Mouse (Mus musculus): ENCODE data around the gene Ap3d1. TPM values are rescaled to one million over a fixed set of nuclear protein-coding genes. Genes with fewer than 3 reads are reported as not detected.

The Ap3d1 gene
- polyA plus RNA-seq, 1 experiment from 2014 or later, result 126 TPM

DNA sequence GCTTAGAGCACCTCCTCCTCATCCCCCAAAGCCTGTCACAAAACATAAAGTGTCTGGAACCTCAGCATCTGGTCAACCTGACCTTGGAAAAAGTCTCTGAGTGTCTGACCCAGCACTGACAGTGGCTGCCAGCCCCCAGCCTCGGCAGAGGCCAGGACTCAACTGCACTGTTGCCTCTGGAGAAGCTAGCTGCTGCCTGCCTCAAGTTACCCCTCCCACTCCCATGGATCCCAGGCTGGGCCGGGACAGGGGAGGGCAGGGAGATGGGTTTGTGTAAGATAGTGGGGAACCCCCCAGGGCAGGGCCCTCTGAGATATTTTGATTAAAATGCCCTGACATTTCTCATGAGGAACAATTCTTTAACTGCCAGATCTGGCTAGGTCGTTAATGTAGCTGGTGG lies 37.0 kb downstream of the Ap3d1 start:
- 71% methylated on average over 3 of the region's 3 CpGs for WGBS (ENCODE audit: missing documents)
- Histone ChIP-seq H3K4me3 (ENCODE audit: inconsistent target) (no peak overlapping the region), H3K27ac (no peak overlapping the region), H3K36me3 (ENCODE audit: inconsistent target) (peaks cover 32% of the 10 kb centered on the region), H3K79me2 (ENCODE audit: inconsistent target) (peaks cover 15% of the 10 kb centered on the region)

DNA sequence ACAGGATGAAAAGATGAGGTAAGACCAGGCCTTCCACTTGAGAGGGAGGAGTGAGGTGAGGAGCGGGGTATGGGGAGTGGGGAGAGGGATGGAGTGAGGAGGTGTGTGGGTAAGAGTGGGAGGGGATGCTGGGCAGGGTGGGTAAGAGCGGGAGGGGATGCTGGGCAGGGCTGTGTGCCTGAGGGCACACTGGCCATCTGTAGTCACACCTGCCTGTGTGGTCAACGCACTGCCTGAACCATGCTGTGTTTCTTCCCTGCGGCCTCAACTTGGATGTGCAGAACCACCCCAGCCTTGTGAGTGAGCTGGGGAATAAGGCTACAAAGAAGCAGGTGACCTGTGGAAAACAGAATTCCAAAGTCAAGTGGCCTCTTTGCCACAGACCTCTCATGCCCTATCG lies 37.6 kb downstream of the Ap3d1 start:
- 95% methylated on average over 5 of the region's 5 CpGs for WGBS (ENCODE audit: missing documents)
- Histone ChIP-seq H3K79me2 (ENCODE audit: inconsistent target) (peaks cover 21% of the 10 kb centered on the region), H3K36me3 (ENCODE audit: inconsistent target) (peaks cover 26% of the 10 kb centered on the region), H3K27ac (no peak overlapping the region), H3K4me3 (ENCODE audit: inconsistent target) (no peak overlapping the region)

DNA sequence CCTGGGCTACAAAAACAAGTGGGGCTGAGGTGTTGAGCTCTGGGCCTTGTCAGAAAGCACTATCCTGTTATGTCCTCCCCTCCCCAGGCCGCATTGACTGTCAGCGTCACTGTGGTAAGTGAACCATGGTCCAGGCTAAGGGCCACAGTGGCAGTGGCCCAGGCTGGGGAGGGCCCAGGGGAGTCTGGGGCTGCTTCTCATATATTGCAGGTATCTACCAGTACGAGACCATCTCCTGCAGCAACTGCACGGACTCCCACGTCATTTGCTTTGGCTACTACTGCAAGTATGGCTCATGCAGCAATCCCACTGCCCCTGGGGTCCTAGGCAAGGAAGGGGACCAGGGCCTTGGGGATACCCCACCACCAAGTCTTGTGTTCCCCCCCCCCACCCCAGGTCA lies 38.4 kb downstream of the Ap3d1 start:
- 99% methylated on average over 5 of the region's 5 CpGs for WGBS (ENCODE audit: missing documents)
- peaks cover 18% of the 10 kb centered on the region for H3K36me3 ChIP-seq (ENCODE audit: inconsistent target)
- no peak overlapping the region for H3K27ac ChIP-seq
- no peak overlapping the region for H3K4me3 ChIP-seq (ENCODE audit: inconsistent target)
- H3K79me2 ChIP-seq (ENCODE audit: inconsistent target), result peaks cover 29% of the 10 kb centered on the region

DNA sequence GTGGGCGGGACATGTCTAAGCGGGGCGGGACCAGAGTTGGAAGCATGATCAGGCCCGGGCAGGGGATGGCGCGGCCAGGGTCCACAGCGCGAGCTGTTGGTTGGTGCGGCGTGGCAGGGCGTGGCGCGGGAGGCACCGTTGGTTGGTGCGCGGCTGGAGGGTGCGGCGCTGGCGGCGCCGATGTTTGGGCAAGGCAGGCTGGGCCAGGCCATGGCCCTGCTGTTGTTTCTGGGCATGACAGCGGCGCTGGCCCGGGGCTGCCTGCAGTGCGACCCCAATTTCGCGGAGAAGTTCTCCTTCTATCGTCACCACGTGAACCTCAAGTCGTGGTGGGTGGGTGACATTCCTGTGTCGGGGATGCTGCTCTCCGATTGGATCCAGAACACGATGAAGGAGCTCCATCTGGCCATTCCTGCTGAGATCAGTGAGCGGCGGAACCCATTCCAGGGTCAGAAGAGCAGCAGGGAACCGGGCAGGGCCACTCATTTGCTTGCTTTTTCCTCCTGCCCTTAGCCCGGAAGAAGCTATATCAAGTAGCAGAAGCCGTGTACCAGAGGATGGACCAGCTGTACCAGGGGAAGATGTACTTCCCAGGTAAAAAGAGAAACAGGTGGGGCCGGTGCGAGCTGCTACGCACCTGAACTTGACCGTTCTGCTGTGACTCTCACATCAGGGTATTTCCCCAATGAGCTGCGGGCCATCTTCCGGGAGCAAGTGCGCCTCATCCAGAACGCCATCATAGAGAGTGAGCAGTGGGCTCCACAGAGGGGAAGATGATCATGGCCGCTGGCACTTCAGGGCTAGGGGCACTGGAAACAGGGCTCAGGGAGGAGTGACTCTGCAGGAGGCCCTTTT lies 39.3 kb downstream of the Ap3d1 start:
- 2% methylated on average over 47 of the region's 47 CpGs for WGBS (ENCODE audit: missing documents)
- peak overlapping the region; percentile 65 for H3K27ac ChIP-seq
- H3K36me3 ChIP-seq (ENCODE audit: inconsistent target), result peaks cover 9% of the 10 kb centered on the region

DNA sequence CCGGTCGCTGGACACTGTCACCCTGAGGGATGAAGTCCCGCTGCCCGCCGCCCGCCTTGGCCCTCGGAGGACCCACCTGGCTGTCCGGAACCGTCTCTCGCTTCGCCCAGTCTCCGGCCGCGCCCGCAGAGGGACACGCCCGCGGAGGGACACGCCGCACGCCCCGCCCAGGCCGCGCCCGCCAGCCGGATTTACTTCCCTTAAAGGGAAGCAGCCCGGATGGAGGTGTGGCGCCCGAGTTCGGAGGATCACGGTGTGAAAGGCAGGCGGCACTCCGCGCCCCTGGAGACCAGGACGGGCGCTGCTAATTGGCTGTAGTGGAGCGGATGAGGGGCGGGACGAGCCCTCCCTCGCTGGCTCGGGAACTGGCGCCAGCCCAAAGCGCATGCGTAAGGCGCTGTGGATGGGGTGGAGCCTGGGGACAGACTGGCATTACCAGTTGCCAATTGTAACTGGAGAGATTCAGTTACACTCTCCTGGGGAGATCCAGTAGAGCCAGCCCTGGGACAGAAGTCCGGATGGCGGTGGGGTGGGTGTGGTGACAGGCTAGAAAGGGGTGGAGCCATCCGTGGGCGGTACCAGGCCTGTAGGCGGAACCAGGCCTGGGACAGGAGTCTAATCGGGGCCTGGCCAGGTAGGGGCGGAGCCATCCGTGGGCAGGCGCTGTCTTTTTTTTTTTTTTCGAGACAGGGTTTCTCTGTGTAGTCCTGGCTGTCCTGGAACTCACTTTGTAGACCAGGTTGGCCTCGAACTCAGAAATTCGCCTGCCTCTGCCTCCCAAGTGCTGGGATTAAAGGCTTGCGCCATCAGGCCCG lies 40.1 kb downstream of the Ap3d1 start, which contains the start of the genes Mob3a and Izumo4:
Gene Mob3a (minus strand): TSS at position 257 of the 815 bp plus-strand sequence.
Gene Izumo4 (plus strand): TSS at position 464 of the 815 bp plus-strand sequence.
- WGBS (ENCODE audit: missing documents), result 0% methylated on average over 55 of the region's 59 CpGs
- H3K4me3 ChIP-seq (ENCODE audit: inconsistent target), result peak within 1 kb of the TSS; percentile 84
- H3K36me3 ChIP-seq (ENCODE audit: inconsistent target), result peaks cover 1% of the 10 kb centered on the region
- H3K27ac ChIP-seq, result peak within 1 kb of the TSS; percentile 67
- peaks cover 46% of the 10 kb centered on the region for H3K79me2 ChIP-seq (ENCODE audit: inconsistent target)

More for the DNA sequence above, 39.3 kb downstream of the Ap3d1 start:
- Histone ChIP-seq H3K4me3 (ENCODE audit: inconsistent target) (peak overlapping the region; percentile 48), H3K79me2 (ENCODE audit: inconsistent target) (peaks cover 38% of the 10 kb centered on the region)

DNA sequence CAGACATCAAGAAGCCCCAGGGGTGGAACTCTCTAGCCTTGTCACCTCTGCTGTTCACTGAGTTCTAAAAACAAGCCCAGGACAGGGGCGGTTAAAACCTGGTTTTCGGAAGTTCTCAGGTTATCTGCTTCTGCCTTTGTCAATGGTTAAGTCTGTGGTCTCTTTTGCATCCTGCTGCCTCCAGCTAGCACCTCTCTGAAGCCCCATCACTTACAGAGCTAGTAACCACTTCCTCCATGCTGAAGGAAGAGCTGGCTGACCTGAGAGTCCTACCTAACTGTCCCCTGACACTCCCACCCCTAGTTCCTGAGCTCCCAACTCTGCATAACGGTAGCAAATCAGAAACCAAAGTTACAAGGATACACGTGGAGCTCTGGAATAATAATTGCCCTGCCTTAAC lies 41.3 kb downstream of the Ap3d1 start:
- H3K79me2 ChIP-seq (ENCODE audit: inconsistent target), result peaks cover 51% of the 10 kb centered on the region
- H3K4me3 ChIP-seq (ENCODE audit: inconsistent target), result peak overlapping the region; percentile 84
- H3K27ac ChIP-seq, result peak overlapping the region; percentile 67
- WGBS (ENCODE audit: missing documents), result 4% methylated on average over 4 of the region's 4 CpGs
- no peaks in the 10 kb centered on the region for H3K36me3 ChIP-seq (ENCODE audit: inconsistent target)

DNA sequence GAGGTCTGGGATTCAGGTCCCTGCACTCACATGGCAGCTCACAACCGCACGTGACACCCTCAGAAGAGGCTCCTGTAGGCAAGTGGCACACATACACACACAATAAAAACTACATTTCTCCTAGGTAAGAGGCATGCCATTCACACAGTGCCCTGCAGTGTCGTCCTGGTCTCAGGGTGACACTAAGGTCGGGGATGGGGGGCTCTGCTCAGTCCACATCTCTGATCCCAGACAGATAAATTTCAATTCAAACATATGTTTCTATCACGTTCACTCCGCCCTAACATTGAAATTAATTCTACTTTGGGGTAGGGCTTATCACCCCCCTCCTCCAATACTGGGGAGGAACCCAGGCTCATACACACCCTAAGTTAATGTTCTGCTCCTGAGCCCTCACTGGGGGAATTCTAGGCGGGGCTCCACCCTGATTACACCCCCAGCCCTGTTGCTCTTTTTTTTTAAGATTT lies 42.0 kb downstream of the Ap3d1 start:
- 37% methylated on average over 7 of the region's 7 CpGs for WGBS (ENCODE audit: missing documents)
- H3K27ac ChIP-seq, result peak overlapping the region; percentile 67
- peak overlapping the region; percentile 84 for H3K4me3 ChIP-seq (ENCODE audit: inconsistent target)
- H3K79me2 ChIP-seq (ENCODE audit: inconsistent target), result peaks cover 51% of the 10 kb centered on the region
- no peaks in the 10 kb centered on the region for H3K36me3 ChIP-seq (ENCODE audit: inconsistent target)

DNA sequence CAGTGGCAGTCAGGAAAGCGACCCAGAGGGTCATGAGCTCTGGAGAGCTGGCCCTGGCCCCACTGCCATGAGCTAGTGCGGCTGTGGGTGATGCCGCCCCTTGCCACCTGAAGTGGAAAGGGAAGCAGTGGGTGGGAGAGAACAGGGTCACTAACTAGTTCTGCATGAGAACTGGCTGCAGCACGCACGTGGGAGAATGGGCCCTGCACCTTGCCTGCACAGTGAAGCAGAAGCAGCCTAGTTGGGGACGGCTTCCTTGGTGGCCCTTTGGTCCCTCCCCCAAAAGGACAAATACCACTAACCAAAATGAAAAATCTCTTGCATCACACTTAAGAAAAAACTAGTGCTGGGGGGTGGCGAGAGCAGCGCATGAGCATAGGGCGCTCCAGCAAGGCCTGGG lies 43.5 kb downstream of the Ap3d1 start:
- Histone ChIP-seq H3K27ac (no peak overlapping the region), H3K79me2 (ENCODE audit: inconsistent target) (peaks cover 64% of the 10 kb centered on the region), H3K36me3 (ENCODE audit: inconsistent target) (no peaks in the 10 kb centered on the region), H3K4me3 (ENCODE audit: inconsistent target) (no peak overlapping the region)
- 28% methylated on average over 6 of the region's 9 CpGs for WGBS (ENCODE audit: missing documents)

DNA sequence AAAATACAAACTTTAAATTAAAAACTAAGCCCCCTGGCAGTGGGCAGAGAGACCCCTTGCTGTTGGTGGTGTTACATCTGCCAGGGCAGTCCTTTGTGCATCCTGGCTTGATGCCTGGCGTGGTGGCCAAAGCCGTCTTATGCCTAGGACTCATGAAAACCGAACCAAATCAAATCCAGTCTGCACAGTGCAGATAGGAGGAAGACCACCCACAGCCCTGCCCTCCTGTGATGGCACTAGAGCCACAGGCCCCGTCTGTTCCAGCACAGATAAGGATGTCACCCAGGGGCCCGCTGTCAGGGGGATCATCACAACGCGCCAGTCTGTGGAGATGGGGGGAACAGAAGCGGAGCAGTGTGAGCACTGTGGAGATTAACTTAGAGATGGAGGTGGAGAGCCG lies 44.3 kb downstream of the Ap3d1 start:
- peaks cover 71% of the 10 kb centered on the region for H3K79me2 ChIP-seq (ENCODE audit: inconsistent target)
- H3K27ac ChIP-seq, result no peak overlapping the region; the same call in 1 of the 2 replicates
- no peak overlapping the region for H3K4me3 ChIP-seq (ENCODE audit: inconsistent target)
- no peaks in the 10 kb centered on the region for H3K36me3 ChIP-seq (ENCODE audit: inconsistent target)
- 59% methylated on average over 9 of the region's 9 CpGs for WGBS (ENCODE audit: missing documents)

DNA sequence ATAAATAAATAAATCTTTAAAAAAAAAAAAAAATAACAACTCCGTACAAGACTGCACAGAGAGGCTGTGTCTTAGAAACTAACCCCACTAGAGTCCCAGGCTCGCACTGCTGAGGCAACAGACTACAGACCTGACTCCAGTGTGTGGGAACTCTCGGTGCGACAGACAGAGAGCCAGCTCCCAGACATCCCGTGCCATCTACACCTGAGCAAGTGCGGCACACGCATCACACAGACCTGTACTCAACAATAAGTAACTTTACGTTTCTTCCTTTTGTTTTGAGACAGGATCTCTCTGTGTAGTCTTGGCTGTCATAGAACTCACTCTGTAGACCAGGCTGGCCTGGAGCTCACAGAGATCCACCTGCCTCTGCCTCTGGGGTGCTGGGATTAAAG lies 44.7 kb downstream of the Ap3d1 start:
- Histone ChIP-seq H3K27ac (no peak overlapping the region; the same call in 1 of the 2 replicates), H3K36me3 (ENCODE audit: inconsistent target) (no peaks in the 10 kb centered on the region), H3K79me2 (ENCODE audit: inconsistent target) (peaks cover 71% of the 10 kb centered on the region), H3K4me3 (ENCODE audit: inconsistent target) (no peak overlapping the region)
- 88% methylated on average over 8 of the region's 8 CpGs for WGBS (ENCODE audit: missing documents)

DNA sequence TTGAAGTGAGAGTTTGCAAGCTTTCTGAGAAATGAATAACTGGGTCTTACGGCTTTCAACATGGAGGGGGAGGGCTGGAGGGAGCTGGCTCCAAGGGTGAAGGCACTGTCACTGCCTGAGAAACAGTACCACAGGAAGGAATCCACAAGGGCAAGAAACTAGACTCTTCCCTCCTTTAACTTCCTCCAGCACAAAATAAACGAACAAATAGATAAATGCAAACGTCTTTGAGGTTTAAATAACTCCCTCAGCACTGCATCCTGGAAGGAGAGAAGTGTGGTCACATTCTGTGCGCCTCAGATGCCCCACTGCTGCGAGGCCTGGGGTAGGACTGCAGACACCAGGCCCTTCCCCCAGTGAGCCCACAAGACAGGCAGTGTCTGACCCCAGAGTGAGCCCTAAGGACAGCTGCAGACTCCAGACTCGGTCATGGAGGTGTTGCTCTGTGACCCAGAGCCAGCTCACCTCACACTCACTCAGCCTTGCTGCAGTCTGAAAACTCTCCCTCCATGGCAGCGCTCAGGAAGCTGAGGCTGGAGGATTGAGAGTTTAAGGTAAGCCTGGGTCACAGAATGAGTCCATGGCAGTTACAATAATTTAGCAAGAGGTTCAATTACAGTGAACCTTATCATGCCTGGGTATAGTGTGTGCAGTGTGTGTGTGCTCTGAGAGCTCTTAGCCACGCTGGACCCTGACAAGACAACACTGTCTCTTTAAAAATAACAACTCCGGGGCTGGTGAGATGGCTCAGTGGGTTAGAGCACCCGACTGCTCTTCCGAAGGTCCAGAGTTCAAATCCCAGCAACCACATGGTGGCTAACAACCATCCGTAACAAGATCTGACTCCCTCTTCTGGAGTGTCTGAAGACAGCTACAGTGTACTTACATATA lies 45.3 kb downstream of the Ap3d1 start:
- H3K36me3 ChIP-seq (ENCODE audit: inconsistent target), result no peaks in the 10 kb centered on the region
- H3K4me3 ChIP-seq (ENCODE audit: inconsistent target), result no peak overlapping the region
- H3K27ac ChIP-seq, result peak overlapping the region; percentile 98
- WGBS (ENCODE audit: missing documents), result 23% methylated on average over 8 of the region's 12 CpGs
- peaks cover 74% of the 10 kb centered on the region for H3K79me2 ChIP-seq (ENCODE audit: inconsistent target)

DNA sequence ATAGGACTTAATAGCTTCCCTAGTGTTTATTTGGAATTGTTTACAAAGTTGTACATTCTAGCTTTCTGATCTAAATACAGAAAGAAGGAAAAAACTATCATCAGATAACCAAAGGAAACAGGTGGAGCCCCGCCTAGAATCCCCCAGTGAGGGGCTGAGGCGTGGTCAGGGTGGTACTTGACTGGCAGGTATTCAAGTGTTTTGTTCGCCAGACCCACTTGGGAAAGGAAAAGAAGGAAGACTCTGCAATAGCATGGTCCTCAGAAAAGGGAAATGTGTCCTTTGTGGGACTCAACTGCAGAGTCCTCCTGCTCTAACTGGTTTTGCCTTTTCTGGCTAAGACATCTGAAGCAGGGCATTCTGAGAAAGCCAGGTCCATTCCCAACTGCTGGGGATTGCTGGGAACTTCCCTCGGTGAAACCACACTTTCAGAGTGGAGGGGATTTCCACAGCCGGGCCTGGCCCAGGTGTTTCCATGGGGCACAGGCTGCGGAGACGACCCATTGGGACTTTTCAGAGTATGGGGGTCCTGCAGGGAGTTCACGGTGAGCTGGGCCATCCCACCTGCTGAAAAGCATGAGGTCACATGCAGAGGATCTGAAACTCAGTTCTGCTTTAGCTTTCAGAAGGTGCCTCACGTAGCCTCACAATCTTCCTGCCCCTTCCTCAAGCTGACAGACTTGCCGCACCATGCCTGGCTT lies 46.1 kb downstream of the Ap3d1 start:
- Histone ChIP-seq H3K79me2 (ENCODE audit: inconsistent target) (peaks cover 75% of the 10 kb centered on the region), H3K4me3 (ENCODE audit: inconsistent target) (no peak overlapping the region), H3K36me3 (ENCODE audit: inconsistent target) (peaks cover under 1% of the 10 kb centered on the region; the same call in 1 of the 2 replicates), H3K27ac (peak overlapping the region; percentile 98)
- WGBS (ENCODE audit: missing documents), result 6% methylated on average over 10 of the region's 10 CpGs

DNA sequence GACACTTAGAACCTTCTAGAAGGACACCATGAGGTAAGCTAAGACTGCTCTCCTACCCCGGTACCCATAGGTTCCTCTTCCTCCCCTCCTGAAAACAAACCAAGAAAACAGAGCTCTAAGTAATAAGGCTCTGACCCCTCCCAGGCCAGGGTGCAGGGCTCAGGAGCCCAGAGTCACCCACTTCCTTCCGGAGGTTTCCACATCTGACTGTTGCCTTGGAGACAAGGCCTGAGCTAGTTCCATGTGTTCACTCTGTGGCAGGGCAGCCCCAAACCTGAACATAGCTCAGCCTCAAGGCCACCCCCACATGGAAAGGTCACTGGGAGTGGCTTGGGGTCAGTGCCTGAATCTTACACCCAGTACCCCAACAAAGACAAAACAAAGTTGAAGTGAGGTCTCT lies 46.9 kb downstream of the Ap3d1 start:
- WGBS (ENCODE audit: missing documents), result 0% methylated on average over 2 of the region's 2 CpGs
- Histone ChIP-seq H3K4me3 (ENCODE audit: inconsistent target) (no peak overlapping the region), H3K79me2 (ENCODE audit: inconsistent target) (peaks cover 75% of the 10 kb centered on the region), H3K36me3 (ENCODE audit: inconsistent target) (peaks cover 8% of the 10 kb centered on the region; the same call in 1 of the 2 replicates), H3K27ac (peak overlapping the region; percentile 98)
